ENCODE assay signal across 8 mouse cellular contexts in the genomic region with DNA sequence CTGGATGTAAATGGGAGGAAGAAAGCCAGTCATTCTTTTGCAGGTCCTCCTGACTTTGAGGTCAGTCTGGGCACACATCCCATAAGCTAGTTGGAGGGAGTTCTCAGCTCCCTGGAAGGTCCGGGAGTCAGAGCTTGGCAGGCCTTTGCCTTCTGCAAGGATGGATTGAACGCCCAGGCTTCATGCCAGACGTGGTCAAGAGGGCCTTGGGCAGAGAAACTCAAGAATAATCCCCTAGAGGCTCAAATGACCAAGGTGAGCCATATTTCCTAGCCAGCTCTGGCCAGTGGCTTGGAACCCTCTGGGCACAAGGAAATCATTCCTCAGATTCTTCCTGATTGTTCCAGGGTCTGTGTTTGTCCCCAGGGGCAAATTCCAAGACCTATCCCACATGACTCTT. TPM values are rescaled to one million over a fixed set of nuclear protein-coding genes. Genes with fewer than 3 reads are reported as not detected.
DNase-seq lines count a peak whose midpoint lies in the region; ATAC-seq and TF ChIP-seq lines count a peak whose summit lies in the region.

No protein-coding gene starts in this region.

- no peak for TF ChIP-seq EP300 in heart, adult 2 months (IDR thresholded peaks at IDR 0.05; ENCODE audit: insufficient read depth, low read depth, low read length)

- H3K4me3 ChIP-seq in heart, adult 2 months = no peak overlapping the region
- peak overlapping the region; percentile 92 for H3K4me3 ChIP-seq in intestine, postnatal 0 days (ENCODE audit: low read depth, low read length)
- 0 out of 2 replicates have a peak overlapping the region, but pooled peaks have one; percentile 5 for H3K4me3 ChIP-seq in midbrain, embryonic 15.5 days

- peak overlapping the region; percentile 67 for H3K27ac ChIP-seq in heart, adult 2 months
- peak overlapping the region; percentile 93 for H3K27ac ChIP-seq in intestine, postnatal 0 days (ENCODE audit: low read depth, low read length)
- H3K27ac ChIP-seq in midbrain, embryonic 15.5 days = no peak overlapping the region

- no peak for TF ChIP-seq POLR2A in heart, adult 2 months (IDR thresholded peaks at IDR 0.05; ENCODE audit: insufficient read depth, low read depth, low read length)

- peak; percentile 28 for ATAC-seq in intestine, postnatal 0 days
- no peak for ATAC-seq in midbrain, embryonic 15.5 days (replicated peaks)

- DNase-seq in heart, adult 2 months = no peak
- no peak for DNase-seq in heart, postnatal 10 days
- DNase-seq in cerebellum, adult 9-11 months = peak; percentile 95
- DNase-seq in right cerebral cortex, postnatal 36 days (ENCODE audit: low spot score in 2 of 2) = no peak
- DNase-seq in embryo, embryonic 11 days = no peak
- DNase-seq in heart, postnatal 4 days = no peak

- H3K79me2 ChIP-seq in heart, adult 2 months (replicated peaks; ENCODE audit: control insufficient read depth, insufficient read depth, low read length) = no peaks in the 10 kb centered on the region

- no peaks in the 10 kb centered on the region for H3K36me3 ChIP-seq in heart, adult 2 months (ENCODE audit: control insufficient read depth, insufficient read depth, low read length)
- peaks cover 19% of the 10 kb centered on the region for H3K36me3 ChIP-seq in intestine, postnatal 0 days (ENCODE audit: control insufficient read depth, insufficient read depth)
- peaks cover 5% of the 10 kb centered on the region for H3K36me3 ChIP-seq in midbrain, embryonic 15.5 days (replicated peaks)

- no peak for TF ChIP-seq CTCF in heart, adult 2 months (IDR thresholded peaks at IDR 0.05)
- TF ChIP-seq CTCF in intestine, postnatal 0 days (IDR thresholded peaks at IDR 0.05; ENCODE audit: low read depth) = no peak

- 59% methylated on average over 3 of the region's 3 CpGs for WGBS in heart, adult 2 months
- WGBS in intestine, postnatal 0 days = 41% methylated on average over 3 of the region's 3 CpGs
- 78% methylated on average over 3 of the region's 3 CpGs for WGBS in midbrain, embryonic 15.5 days

- H3K4me2 ChIP-seq in intestine, postnatal 0 days (replicated peaks; ENCODE audit: low read depth) = peak overlapping the region; percentile 94
- H3K4me2 ChIP-seq in midbrain, embryonic 15.5 days = peak overlapping the region; percentile 99

- H3K9ac ChIP-seq in heart, adult 2 months (ENCODE audit: low read depth, low read length) = no peak overlapping the region
- H3K9ac ChIP-seq in intestine, postnatal 0 days (ENCODE audit: low read depth, low read length) = peak overlapping the region; percentile 78
- peak overlapping the region; percentile 36 for H3K9ac ChIP-seq in midbrain, embryonic 15.5 days

- intact Hi-C loops in heart, adult 2 months (cut with DNase I) = no loop called here
- intact Hi-C loops in heart, postnatal 10 days (cut with DNase I) = no loop called here

- no peaks in the 10 kb centered on the region for H3K9me3 ChIP-seq in intestine, postnatal 0 days (ENCODE audit: control insufficient read depth)
- H3K9me3 ChIP-seq in midbrain, embryonic 15.5 days = no peaks in the 10 kb centered on the region

- no peaks in the 10 kb centered on the region for H3K27me3 ChIP-seq in heart, adult 2 months (ENCODE audit: control insufficient read depth, insufficient read depth, low read length)
- H3K27me3 ChIP-seq in intestine, postnatal 0 days (replicated peaks; ENCODE audit: control insufficient read depth, insufficient read depth, low read length) = no peaks in the 10 kb centered on the region
- peaks cover 8% of the 10 kb centered on the region; the same call in 1 of the 2 replicates for H3K27me3 ChIP-seq in midbrain, embryonic 15.5 days (replicated peaks)

- peaks cover 20% of the 10 kb centered on the region for H3K4me1 ChIP-seq in heart, adult 2 months (ENCODE audit: control insufficient read depth, insufficient read depth, low read length)
- no peaks in the 10 kb centered on the region for H3K4me1 ChIP-seq in intestine, postnatal 0 days (replicated peaks; ENCODE audit: control insufficient read depth, insufficient read depth, low read length)
- H3K4me1 ChIP-seq in midbrain, embryonic 15.5 days = peaks cover 57% of the 10 kb centered on the region

RNA-seq across cellular contexts. Expression of gene Tprn, which starts 2.4 kb away (rescaled TPM):
- total RNA-seq in heart, adult 2 months (2021) = 1 to 10 TPM; 5.9 to 6.7 TPM
- polyA plus RNA-seq in heart, adult 2 months (2012; rRNA removed) = 7.5 and 9.9 TPM in 2 replicates
- 1 to 10 TPM; 5.0 to 7.5 TPM for total RNA-seq in heart, postnatal 10 days (2021)
- 62.0 and 68.3 TPM in 2 replicates for polyA plus RNA-seq in intestine, postnatal 0 days (2015; fragmentation: Nextera tagmentation; extraction: Ambion mirVana)
- 16.7 and 16.9 TPM in 2 replicates for polyA plus RNA-seq in midbrain, embryonic 15.5 days (2015; fragmentation: Nextera tagmentation; extraction: Ambion mirVana)
- 1 to 10 TPM; 4.9 to 5.7 TPM for total RNA-seq in heart, postnatal 4 days (2021)

RNA-seq across cellular contexts. Expression of gene Ssna1, which starts 7.4 kb away (rescaled TPM):
- total RNA-seq in heart, adult 2 months (2021) = 10 to 100 TPM; 39.7 to 41.5 TPM
- 33.1 and 36.3 TPM in 2 replicates for polyA plus RNA-seq in heart, adult 2 months (2012; rRNA removed)
- total RNA-seq in heart, postnatal 10 days (2021) = 10 to 100 TPM; 49.4 to 55.2 TPM
- polyA plus RNA-seq in intestine, postnatal 0 days (2015; fragmentation: Nextera tagmentation; extraction: Ambion mirVana) = 105 and 108 TPM in 2 replicates
- polyA plus RNA-seq in midbrain, embryonic 15.5 days (2015; fragmentation: Nextera tagmentation; extraction: Ambion mirVana) = 186 and 197 TPM in 2 replicates
- total RNA-seq in heart, postnatal 4 days (2021) = 10 to 100 TPM; 60.0 to 62.0 TPM

RNA-seq across cellular contexts. Expression of gene Anapc2, which starts 7.4 kb away (rescaled TPM):
- 10 to 100 TPM; 36.0 to 36.3 TPM for total RNA-seq in heart, adult 2 months (2021)
- 57.2 and 68.2 TPM in 2 replicates for polyA plus RNA-seq in heart, adult 2 months (2012; rRNA removed)
- total RNA-seq in heart, postnatal 10 days (2021) = 10 to 100 TPM; 48.6 to 54.0 TPM
- polyA plus RNA-seq in intestine, postnatal 0 days (2015; fragmentation: Nextera tagmentation; extraction: Ambion mirVana) = 41.6 and 43.4 TPM in 2 replicates
- 153 and 157 TPM in 2 replicates for polyA plus RNA-seq in midbrain, embryonic 15.5 days (2015; fragmentation: Nextera tagmentation; extraction: Ambion mirVana)
- total RNA-seq in heart, postnatal 4 days (2021) = 10 to 100 TPM; 49.7 to 53.1 TPM

RNA-seq across cellular contexts. Expression of gene Tmem203, which starts 9.6 kb away (rescaled TPM):
- 10 to 100 TPM; 13.1 to 14.1 TPM for total RNA-seq in heart, adult 2 months (2021)
- polyA plus RNA-seq in heart, adult 2 months (2012; rRNA removed) = 18.2 and 22.2 TPM in 2 replicates
- total RNA-seq in heart, postnatal 10 days (2021) = 10 to 100 TPM; 16.4 to 18.2 TPM
- 40.3 and 44.9 TPM in 2 replicates for polyA plus RNA-seq in intestine, postnatal 0 days (2015; fragmentation: Nextera tagmentation; extraction: Ambion mirVana)
- 13.8 and 15.4 TPM in 2 replicates for polyA plus RNA-seq in midbrain, embryonic 15.5 days (2015; fragmentation: Nextera tagmentation; extraction: Ambion mirVana)
- total RNA-seq in heart, postnatal 4 days (2021) = 10 to 100 TPM; 16.9 to 18.1 TPM

RNA-seq across cellular contexts. Expression of gene AL732309.1, which starts 18.2 kb away (rescaled TPM):
- 1 to 10 TPM in 1 of 2 experiments, under 1 TPM in 1; 0.68 to 1.8 TPM for total RNA-seq in heart, adult 2 months (2021)
- polyA plus RNA-seq in heart, adult 2 months (2012; rRNA removed) = 4.7 and 6.1 TPM in 2 replicates
- 1 to 10 TPM; 1.4 to 1.7 TPM for total RNA-seq in heart, postnatal 10 days (2021)
- 10.4 and 12.3 TPM in 2 replicates for polyA plus RNA-seq in intestine, postnatal 0 days (2015; fragmentation: Nextera tagmentation; extraction: Ambion mirVana)
- 6.2 and 8.4 TPM in 2 replicates for polyA plus RNA-seq in midbrain, embryonic 15.5 days (2015; fragmentation: Nextera tagmentation; extraction: Ambion mirVana)
- total RNA-seq in heart, postnatal 4 days (2021) = 1 to 10 TPM; 1.3 to 1.8 TPM
